Mouse (Mus musculus) heart, embryonic 14.5 days (tissue): ENCODE results near the gene Cd247. TPM values are rescaled to one million over a fixed set of nuclear protein-coding genes. Genes with fewer than 3 reads are reported as not detected.

Experiments
- ATAC-seq: fragments of 200-750 bp; cut with Nextera tagmentation; 2 replicates; pipeline ENCODE4 v1.8.0; 2017; ENCODE audit warnings: low read depth, moderate TSS enrichment; ENCODE audit not compliant: insufficient number of reproducible peaks, insufficient read depth, low FRiP score
- H3K27ac ChIP-seq, 2 experiments: fragments of 200-500 bp in 1 of 2; fragments of 300-500 bp in 1 of 2; sonication (generic) in 1 of 2; replicated peaks in 1 of 2; 2 replicates each; pipeline ENCODE4 v1.5.1; 2012 to 2014; ENCODE audit warnings: low read depth in 2 of 2, low read length in 2 of 2, control low read depth in 1 of 2, mild to moderate bottlenecking in 1 of 2, mixed read lengths in 1 of 2; ENCODE audit not compliant: control insufficient read depth in 1 of 2, insufficient read depth in 1 of 2
- H3K27me3 ChIP-seq: fragments of 300-500 bp; sonication (generic); 2 replicates; pipeline ENCODE4 v1.6.1; 2014; ENCODE audit warnings: mild to moderate bottlenecking, low read length, control low read depth; ENCODE audit not compliant: control insufficient read depth, insufficient read depth
- H3K36me3 ChIP-seq: fragments of 300-500 bp; sonication (generic); 2 replicates; pipeline ENCODE4 v1.6.1; 2014; ENCODE audit warnings: mild to moderate bottlenecking, control low read depth, low read length, mixed read lengths; ENCODE audit not compliant: control insufficient read depth, insufficient read depth
- H3K4me1 ChIP-seq, 2 experiments: fragments of 200-500 bp in 1 of 2; fragments of 300-500 bp in 1 of 2; sonication (generic) in 1 of 2; 2 replicates each; pipeline ENCODE4 v1.6.1; 2012 to 2014; ENCODE audit warnings: low read length in 2 of 2, control low read depth in 1 of 2, mixed read lengths in 1 of 2; ENCODE audit not compliant: control insufficient read depth in 2 of 2, insufficient read depth in 2 of 2
- H3K4me2 ChIP-seq: fragments of 300-500 bp; sonication (generic); 2 replicates; pipeline ENCODE4 v1.6.1; 2014; ENCODE audit warnings: mild to moderate bottlenecking, low read length
- H3K4me3 ChIP-seq, 2 experiments: fragments of 200-500 bp in 1 of 2; fragments of 300-500 bp in 1 of 2; sonication (generic) in 1 of 2; 2 replicates each; pipeline ENCODE4 v1.5.1; 2012 to 2014; ENCODE audit warnings: low read length in 2 of 2, mild to moderate bottlenecking in 2 of 2, control low read depth in 1 of 2, low read depth in 1 of 2, moderate library complexity in 1 of 2; ENCODE audit not compliant: control insufficient read depth in 1 of 2, insufficient read depth in 1 of 2
- H3K9ac ChIP-seq: fragments of 300-500 bp; sonication (generic); 2 replicates; pipeline ENCODE4 v1.6.1; 2014; ENCODE audit warnings: mild to moderate bottlenecking, low read length
- H3K9me3 ChIP-seq: fragments of 300-500 bp; sonication (generic); 2 replicates; pipeline ENCODE4 v1.6.1; 2016; ENCODE audit warnings: low read length, control low read depth; ENCODE audit not compliant: control insufficient read depth
- WGBS: fragments of 180-500 bp; shearing (Covaris S2); extraction: QIAGEN DNeasy Blood & Tissue Kit; methylation state at CpG from one replicate; pipeline ENCODE4 v1.1.7; 2014; 5-methylcytosine and 5-hydroxymethylcytosine counted together
- polyA plus RNA-seq: library from polyadenylated mRNA; unstranded; fragments of >200 nt; fragmentation: Nextera tagmentation; extraction: Ambion mirVana; gene quantifications from 2 replicates; pipeline ENCODE4 v1.2.1, GENCODE M21; 2014

Cd247 gene
- polyA plus RNA-seq, 1 experiment from 2014 or later, result 0.59 TPM

- H3K4me1 ChIP-seq, result peaks cover 0 to 6% of the 10 kb centered on the region in 2 experiments; a peak in 3 of 4 replicates
- H3K36me3 ChIP-seq, result no peaks in the 10 kb centered on the region
- no peak overlapping the region for H3K4me2 ChIP-seq
- H3K27me3 ChIP-seq, result no peaks in the 10 kb centered on the region
- no peak overlapping the region for H3K9ac ChIP-seq
- WGBS, result 79% methylated on average over 2 of the region's 2 CpGs
- no peak overlapping the region for H3K4me3 ChIP-seq
- no peak overlapping the region for H3K27ac ChIP-seq
- H3K9me3 ChIP-seq, result 0 out of 2 replicates have a peak, but pooled peaks cover 2% of the 10 kb centered on the region
- ATAC-seq, result no peak
Measured at GRCm38 (mm10) chr1:165925207-165925606, 136.7 kb downstream of the Cd247 start.

Other genes starting within 250 kb of the Cd247 start
- gene Mpzl1, start 154.1 kb upstream of the Cd247 start, polyA plus RNA-seq, result 121 TPM in 2 replicates
- 81.2 and 86.3 TPM in 2 replicates for gene Rcsd1, start 78.9 kb upstream of the Cd247 start, polyA plus RNA-seq
- 93.5 and 95.7 TPM in 2 replicates for gene Creg1, start 24.9 kb upstream of the Cd247 start, polyA plus RNA-seq
- 10.6 and 12.1 TPM in 2 replicates for gene Pou2f1, start 214.0 kb downstream of the Cd247 start, polyA plus RNA-seq